In genomic region chr14:61330996-61331561, GRCm38 (mm10) we compare ENCODE assay signal across 1 mouse cellular context.
TF ChIP-seq lines count a peak whose summit lies in the region.

No protein-coding gene starts in this region.

TF ChIP-seq in myocyte, 11 proteins besides CTCF, POLR2A, EP300 and RAD21 (continued from another document):
- TF ChIP-seq MYOG (IDR thresholded peaks at IDR 0.05; ENCODE audit: control insufficient read depth in 1 of 3, insufficient read depth in 1 of 3, insufficient read length in 2 of 3, low read depth in 2 of 3) = peak in 2 of 3 experiments; percentile 17 to 58
- TF ChIP-seq USF1 (IDR thresholded peaks at IDR 0.05; ENCODE audit: low read depth) = no peak
TF ChIP-seq in myocyte: peak in this region for 3.
